Mouse (Mus musculus) gastrocnemius, postnatal 14 days (tissue): ENCODE results near the gene Atg101. TPM values are rescaled to one million over a fixed set of nuclear protein-coding genes. Genes with fewer than 3 reads are reported as not detected.

Experiments used
- DNase-seq: peaks from one replicate; pipeline ENCODE4 v3.0.0; 2021; ENCODE audit warnings: mixed read lengths
- intact Hi-C: fragments of 180-260 bp; cut with DNase I; formaldehyde crosslinking; loops from one replicate; pipeline ENCODE4 v1.15.1; 2025; ENCODE audit warnings: low total_unique reads
- long read RNA-seq, 2 experiments: library from polyadenylated mRNA; stranded (forward); transcript quantifications; one replicate each; pipeline ENCODE4 v2.0.0; 2021
- total RNA-seq, 2 experiments: library from RNA; stranded (reverse); gene quantifications; 2 replicates each; pipeline ENCODE4 v1.2.3; 2021

The Atg101 gene
- 10 to 100 TPM; 27.7 to 35.0 TPM for total RNA-seq
- long read RNA-seq, experiment 1, transcript Atg101-201 (3 exons, 1,270 nt): major isoform, 60 of 62 reads
- long read RNA-seq, experiment 1, partial matches to known transcripts: 0 of 62 reads
- long read RNA-seq, experiment 1, other reads (novel, unspliced or antisense): 2 of 62 reads
- long read RNA-seq, experiment 2, transcript Atg101-201 (3 exons, 1,270 nt): major isoform, 42 of 45 reads
- long read RNA-seq, experiment 2, partial matches to known transcripts: 0 of 45 reads
- long read RNA-seq, experiment 2, other reads (novel, unspliced or antisense): 2 of 45 reads

GRCm38 (mm10) chr15:101283911-101284750 is at the start of gene Atg101:
Atg101 (plus strand) TSS chr15:101284272.
- DNase-seq: peak; percentile 91
- intact Hi-C loops: loop anchor here (2.0 kb wide), 1 partner anchor 43 kb away; no protein-coding TSS in a partner anchor

DNA sequence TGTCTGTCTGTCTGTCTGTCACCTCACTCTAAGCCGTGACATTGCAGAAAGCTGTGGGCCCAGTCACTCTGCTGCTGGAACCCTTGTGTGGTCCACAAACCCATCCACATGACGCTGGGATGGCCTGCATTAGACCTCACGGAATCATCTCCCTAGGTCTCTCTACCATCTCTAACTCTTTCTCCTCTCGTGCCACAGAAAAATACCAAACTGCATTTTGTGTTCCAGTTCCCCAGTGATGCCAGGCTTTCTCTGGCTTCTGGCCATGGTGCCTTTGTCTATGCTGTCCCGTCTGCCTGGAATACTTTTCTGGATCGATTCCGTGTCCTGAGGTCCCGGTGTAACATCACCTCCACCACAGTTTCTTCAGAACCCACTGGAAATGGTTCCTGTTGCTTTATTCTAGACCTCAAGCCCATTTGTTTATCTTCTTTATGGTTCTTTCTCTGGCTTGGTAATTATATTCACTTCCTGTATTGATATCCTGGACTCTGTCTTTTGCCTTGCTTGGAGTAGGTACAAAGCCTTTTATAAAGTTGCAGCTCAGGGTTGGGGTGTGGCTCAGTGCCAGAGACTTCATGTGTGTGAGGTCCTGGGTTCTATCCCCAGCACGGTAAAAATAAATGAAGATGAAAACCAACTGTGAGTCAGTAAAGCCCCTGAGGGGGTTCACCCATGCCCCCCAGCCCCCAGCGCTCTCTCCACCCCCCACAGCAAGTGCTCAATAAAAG is 49.3 kb upstream of the Atg101 start:
- no peak for DNase-seq
- intact Hi-C loops: no loop called here

DNA sequence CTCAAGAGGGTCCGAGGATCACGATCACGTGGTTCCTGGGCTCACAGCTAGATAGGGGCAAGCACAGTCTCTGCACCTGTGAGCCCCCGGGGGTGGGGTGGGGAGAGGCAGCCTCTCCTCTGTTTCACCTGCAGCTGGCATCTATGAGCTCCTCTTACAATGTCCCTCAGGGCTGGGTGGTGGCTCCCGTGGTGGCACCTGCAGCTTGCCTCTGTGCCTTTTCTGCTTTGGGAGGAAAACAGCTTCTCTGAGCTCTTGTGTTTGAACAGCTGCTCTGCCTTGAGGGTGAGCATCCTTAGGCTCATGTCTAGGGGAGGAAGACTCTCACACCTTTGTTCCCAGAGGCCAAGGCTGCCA is 48.8 kb upstream of the Atg101 start:
- DNase-seq: no peak

GRCm38 (mm10) chr15:101235728-101236327 is 48.2 kb upstream of the Atg101 start:
- intact Hi-C loops: no loop called here
- DNase-seq: no peak

More for the DNA sequence above, 48.8 kb upstream of the Atg101 start:
- intact Hi-C loops: no loop called here

- peak; percentile 78 for DNase-seq
- intact Hi-C loops: no loop called here
These were observed 47.2 kb upstream of the Atg101 start for GRCm38 (mm10) chr15:101236878-101237277.

DNA sequence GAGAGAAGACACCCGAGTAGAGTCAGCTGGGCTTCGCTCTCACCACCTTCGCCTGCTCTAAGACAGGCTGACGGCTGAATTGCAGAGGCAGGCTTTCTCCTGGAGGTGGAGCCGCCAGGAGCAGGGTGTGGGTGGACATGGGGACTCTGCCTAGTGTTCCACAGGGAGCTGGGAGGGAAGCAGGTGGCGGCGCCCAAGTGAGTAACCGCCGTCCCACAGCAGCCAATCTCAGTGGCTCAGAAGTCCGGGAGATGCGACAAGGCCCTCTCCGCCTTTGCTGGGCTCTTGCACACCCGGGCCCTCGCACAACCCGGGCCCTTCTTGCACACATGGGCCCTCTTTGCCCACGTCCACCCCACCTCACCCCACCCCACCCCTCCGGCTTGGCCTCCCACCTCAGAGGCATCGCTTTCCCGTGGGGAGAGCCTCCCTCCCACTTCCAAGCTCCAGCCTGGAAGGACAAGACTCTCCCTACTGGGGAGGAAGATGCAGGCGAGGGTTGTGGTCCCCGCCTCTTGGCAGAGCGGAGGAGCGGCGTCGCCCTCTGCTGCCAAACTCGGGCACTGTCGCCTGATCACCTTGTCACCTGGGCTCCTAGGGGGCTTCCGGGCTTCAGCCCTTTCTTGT is 45.1 kb upstream of the Atg101 start:
- intact Hi-C loops: no loop called here
- peak; percentile 64 for DNase-seq

GRCm38 (mm10) chr15:101239821-101240220 is 44.3 kb upstream of the Atg101 start:
- peak; percentile 10 for DNase-seq
- intact Hi-C loops: loop anchor here (2.0 kb wide), 1 partner anchor 43 kb away; no protein-coding TSS in a partner anchor

GRCm38 (mm10) chr15:101240799-101241204 is 43.3 kb upstream of the Atg101 start:
- intact Hi-C loops: loop anchor here (2.0 kb wide), 1 partner anchor 42 kb away; no protein-coding TSS in a partner anchor
- DNase-seq: peak; percentile 82

GRCm38 (mm10) chr15:101241236-101241635 is 42.8 kb upstream of the Atg101 start:
- intact Hi-C loops: loop anchor here (2.0 kb wide), 1 partner anchor 42 kb away; no protein-coding TSS in a partner anchor
- DNase-seq: no peak

DNA sequence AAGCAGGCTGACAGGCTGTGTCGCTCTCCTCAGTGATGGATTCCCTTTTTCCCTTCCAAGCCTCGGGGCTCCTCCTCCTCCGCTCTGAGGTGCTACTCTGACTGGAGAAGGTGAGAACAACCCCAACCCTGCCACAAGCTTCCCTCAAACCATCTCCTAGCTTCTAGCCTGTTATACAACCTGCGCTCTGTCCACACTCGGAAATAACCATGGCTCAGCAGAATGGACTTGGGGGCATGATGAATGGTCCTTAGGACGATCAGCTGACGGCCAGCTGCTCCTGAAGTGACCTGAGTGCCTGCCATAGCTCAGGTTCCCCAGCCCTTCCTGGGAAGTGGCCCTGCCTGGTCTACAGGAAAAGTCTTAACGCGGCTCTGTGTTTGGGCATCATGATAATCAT is 42.2 kb upstream of the Atg101 start:
- intact Hi-C loops: loop anchor here (2.0 kb wide), 1 partner anchor 41 kb away; no protein-coding TSS in a partner anchor
- DNase-seq: no peak

- intact Hi-C loops: no loop called here
These were observed 41.4 kb upstream of the Atg101 start for GRCm38 (mm10) chr15:101242645-101243044.

DNA sequence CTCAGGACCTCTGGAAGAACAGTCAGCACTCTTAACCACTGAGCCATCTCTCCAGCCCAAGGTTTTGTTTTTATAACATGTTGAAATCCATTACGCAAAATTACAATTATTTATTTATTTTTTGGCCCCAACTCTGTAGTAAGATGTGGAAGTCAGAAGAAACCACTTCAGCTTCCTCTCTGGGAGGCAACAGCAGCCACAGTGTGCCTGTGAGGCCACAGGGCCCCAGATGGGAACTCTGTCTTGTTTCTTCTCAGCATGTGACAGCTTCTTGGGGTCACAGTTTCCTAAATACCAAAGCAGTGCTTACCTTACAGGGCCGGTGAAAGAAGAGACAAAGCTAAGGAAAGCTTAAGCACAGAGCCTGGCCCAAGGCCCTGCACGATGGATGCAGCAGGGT is 40.1 kb upstream of the Atg101 start:
- no peak for DNase-seq
- intact Hi-C loops: no loop called here

More at GRCm38 (mm10) chr15:101242645-101243044, 41.4 kb upstream of the Atg101 start:
- peak; percentile 80 for DNase-seq

DNA sequence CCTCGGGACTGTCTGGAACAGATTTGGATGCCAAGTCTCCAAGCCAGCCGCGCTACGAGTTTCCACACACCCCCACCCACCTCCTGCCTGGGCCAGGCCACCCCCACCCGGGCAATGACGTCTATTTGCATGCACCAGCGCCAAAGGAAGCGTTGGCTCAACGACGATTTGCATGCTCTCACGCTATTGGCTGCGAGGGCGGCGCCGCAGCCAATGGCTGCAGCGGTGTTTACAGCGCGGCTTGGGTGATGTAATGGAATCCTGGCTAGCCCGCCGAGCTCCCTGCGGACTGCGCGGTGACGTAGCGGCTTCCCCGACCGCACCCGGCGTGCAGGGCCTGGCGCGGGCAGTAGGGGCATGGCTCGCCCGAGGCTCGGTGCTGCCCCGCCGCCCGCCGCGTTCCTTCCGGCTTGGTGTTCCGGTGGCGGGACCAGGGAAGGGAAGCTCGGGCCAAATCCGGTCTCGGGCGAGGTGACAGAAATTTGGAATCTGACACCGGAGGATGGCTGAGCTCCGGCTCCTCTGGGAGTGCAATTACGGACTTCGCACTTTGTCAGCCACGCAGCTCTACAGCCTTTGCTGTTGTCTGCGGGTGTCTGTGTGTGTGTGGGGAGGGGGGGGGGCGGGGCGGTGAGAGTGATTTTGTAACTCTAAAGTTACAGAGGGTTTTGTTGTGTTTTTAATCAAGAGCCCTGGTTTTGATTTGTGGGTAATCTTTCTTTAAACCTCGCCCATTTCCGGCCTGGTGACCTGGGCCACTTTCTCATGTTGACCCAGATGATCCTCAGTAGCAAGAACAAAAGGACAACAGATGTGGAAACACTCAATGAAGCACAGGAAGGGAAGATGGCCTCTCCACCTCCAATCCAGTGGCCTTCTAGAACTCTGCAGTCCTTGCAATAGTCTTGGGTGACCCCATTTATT is 37.6 kb upstream of the Atg101 start:
- intact Hi-C loops: no loop called here
- DNase-seq: peak; percentile 96

- intact Hi-C loops: no loop called here
These were observed 36.9 kb upstream of the Atg101 start for GRCm38 (mm10) chr15:101247155-101247498.

DNA sequence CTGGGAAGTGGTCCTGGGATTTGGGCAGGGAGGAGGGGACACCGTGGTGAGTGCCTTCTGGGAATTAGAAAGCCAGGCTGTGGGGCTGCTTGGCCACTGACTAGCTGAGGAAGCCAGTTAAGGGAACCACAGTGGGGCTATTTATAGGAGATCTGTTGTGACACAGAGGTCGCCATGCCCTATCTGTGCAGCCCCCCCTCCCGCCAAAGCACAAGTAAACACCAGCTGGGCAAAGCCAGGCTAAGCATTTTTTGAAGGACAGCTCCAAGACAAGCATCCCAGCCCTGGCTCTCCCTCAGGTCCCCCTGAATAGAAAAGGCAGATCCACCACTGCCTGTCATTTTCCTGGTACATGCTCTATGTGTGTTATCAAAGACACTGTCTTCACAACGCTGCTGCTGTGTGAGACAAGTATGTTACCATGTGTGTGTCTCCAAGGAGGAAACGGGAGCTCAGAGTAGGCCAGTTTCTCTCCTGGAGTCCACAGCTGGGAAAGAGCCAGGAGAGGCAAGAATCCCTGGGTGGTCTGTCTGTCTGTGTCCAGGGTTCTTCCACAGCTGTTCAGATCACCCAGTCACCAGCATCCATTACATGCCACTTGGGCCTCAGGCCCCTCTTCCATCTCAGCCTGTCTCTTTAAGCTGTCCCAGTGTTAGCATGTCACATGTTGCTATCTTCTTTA is 35.9 kb upstream of the Atg101 start:
- intact Hi-C loops: no loop called here
- DNase-seq: peak; percentile 50

More at GRCm38 (mm10) chr15:101247155-101247498, 36.9 kb upstream of the Atg101 start:
- no peak for DNase-seq

GRCm38 (mm10) chr15:101250220-101250800 is 33.8 kb upstream of the Atg101 start:
- intact Hi-C loops: no loop called here
- no peak for DNase-seq

DNA sequence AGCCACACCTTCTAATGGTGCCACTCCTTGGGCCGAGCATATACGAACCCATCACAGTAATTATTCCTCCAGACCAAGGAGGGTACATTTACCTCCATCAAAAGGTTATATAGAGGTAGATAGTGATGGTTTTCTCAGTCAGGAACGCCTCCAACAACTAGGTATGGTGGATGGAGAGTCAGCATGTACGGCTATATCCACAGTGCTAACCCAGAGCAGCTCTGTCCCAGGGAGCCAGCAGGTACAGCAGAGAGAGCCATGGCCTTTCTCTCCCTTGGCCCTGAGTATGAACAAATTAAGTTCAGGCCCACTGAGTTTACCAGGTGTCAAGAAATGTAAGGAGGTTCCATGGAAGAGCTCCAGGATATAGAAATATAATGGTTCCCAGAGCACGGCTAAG is 32.1 kb upstream of the Atg101 start:
- DNase-seq: no peak
- intact Hi-C loops: no loop called here
